Mouse (Mus musculus): ENCODE results near the gene Wnt5a.

Wnt5a gene

DNA sequence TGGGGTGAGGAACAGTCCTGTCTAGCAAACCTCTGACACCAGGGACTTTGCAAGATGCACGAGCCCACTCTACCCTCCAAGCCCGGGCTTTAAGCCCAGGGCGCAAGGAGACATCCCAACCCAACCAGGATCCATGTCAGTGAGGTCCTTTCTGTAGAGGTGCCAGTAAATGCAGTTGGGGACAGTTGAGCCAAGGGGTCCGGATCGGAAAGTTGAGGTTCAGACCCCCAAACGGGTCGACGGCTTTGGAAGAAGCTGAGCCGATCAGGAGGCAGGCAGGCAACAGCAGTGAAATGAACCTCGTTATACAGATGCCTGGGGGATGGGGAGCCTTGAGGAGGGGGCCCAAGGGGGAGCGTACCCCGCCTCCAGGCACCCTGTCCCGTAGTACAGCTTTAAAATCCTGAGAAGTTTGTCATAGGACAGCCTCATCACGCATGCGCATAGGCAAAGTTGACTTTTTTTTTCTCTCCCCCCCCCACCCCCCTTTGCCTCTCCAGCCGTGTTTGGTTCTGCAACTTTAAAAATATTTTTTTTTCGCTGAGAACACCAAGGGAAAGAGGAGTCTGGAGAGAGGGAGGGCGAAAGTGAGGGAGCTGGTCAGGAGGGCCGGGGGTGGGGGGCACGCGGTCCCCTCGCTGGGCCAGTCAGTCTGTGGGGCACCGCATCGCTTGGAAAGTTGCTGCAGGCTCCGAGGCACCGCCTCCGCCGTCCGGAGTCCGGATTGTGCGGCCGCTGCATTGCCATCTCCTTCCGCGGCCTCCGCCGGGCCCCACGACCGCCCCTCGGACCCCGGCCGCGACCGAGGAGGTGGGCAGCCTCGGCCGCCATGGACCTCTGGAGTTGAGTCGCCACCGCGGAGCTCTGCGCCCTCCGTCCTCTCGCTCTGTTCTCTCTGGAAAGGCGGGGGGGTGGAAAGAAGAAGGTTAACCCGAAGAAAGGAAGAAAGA lies at the start of gene Wnt5a:
Gene Wnt5a, plus strand, starts transcription at position 650 of the 950 bp plus-strand sequence.
- DNase-seq: no peak

DNA sequence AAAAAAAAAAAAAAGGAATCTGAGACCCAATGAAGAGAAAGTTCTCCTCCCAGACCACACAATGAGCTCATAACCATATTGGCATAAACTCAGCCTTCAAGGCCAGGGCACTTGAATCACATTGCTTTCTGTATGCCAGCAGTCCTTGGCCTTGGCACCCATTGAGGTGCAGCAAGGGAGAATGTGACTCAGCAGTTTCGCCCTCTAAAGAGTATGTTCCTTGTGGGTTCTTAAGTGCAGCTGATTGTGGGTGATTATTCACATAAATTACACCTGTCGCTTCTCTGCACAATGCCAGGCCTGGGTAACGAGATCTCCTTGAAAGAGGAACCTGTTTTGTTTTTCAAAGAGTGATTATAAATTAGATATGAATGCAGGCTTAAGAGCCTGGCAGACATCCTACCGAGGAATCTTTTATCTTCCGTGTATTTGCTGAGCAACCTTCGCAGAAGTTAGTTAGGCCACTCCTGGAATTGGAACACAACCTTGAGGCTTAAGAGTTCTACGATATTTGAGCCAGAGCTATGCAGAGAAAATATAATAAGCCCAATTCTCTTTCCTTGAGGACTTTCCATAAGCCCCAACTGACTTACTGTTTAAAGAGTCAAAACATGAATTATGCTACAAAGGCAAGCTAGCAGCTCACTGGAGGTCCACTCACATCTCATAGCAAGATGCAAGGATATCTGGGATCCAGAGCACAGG lies 48.0 kb upstream of the Wnt5a start:
- DNase-seq: no peak

DNA sequence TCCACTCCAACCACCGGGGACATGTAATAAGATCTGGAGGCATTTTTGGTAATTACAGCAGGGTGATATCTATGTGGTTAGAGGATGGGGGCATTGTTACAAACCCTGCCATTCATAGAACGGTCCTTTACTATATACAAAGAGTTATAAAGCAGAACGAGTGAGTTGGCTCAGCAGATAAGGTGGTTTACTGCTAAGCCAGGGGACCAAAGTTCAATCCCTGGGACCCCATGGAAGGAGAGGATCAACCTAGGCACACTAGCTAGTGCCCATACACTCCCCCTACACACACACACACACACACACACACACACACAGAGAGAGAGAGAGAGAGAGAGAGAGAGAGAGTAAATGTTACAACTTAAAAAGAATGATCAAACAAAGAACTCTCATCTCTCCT lies 47.1 kb upstream of the Wnt5a start:
- DNase-seq: no peak

DNA sequence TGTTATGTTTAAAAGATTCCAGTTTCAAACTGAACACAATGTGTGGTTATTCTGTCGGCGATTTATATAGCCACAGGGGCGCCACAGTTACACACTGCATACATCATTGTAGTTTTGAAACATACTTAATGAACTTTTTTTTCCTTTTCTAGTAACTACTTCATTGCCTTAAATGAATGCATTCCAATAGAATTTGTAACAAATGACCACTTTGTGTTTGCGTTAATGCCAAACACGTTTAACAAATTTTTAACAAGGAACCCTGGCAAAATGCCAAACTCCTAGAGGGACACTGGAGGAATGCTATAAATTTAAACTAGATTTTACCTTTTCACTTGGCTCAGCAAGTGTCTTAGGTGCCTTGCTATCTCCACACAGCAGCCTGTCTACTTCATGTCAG lies 36.6 kb upstream of the Wnt5a start:
- no peak for DNase-seq

DNA sequence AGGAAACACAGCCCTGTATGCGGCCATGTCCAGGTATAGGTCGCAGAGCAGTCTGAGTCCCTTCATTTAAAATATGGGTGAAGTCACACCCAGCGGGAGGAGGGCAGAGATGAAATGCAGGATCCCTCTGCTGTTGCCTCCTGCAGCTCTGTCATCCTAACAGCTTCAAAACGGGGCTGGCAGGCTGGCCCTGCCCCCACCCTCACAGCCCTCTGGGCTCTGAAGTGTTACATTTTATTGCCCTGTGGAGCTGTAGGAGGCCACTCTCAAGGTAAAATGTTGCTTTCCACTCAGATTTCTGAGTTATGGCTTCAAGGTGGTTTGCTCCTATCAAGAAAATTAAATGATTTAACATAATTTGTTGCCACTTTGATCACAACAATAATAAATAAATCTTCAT lies 34.9 kb upstream of the Wnt5a start:
- DNase-seq: no peak

DNA sequence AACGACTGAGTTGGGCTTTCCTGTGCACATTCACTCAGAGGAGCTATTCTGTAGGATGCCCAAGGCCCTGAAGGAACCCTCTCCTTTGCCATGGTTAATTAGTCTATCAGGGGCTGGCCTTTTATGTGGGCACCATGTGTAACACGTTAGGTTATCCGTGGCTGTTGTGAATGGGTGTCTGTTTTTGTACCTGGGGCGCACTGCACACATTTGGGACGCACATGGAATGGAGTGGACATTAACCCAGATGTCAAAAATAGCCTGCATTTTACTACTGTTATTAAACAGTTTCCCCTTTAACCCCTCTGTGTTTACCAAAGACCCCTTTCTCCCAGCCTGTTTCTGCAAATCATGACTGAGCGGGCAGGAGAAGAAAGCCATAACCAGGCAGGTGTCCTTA lies 34.3 kb upstream of the Wnt5a start:
- DNase-seq: no peak

DNA sequence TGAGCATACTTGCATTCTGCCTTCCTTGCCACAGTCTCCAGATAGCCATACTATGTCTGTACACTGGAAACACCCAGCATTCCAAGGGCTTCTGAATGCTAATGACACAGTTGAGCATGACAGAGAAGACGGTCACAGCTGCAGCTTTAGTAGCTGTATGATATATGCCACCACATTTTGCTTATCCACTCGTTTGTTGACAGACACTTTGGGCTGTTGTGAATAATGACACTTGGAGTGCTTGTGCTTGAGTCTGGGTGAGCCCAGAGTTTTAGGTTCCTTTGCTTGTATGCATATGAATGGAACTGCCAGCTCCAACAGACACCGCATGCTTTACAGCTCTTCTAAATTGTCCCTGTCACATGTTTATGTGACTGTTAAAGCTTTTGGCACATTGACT lies 29.5 kb upstream of the Wnt5a start:
- DNase-seq: no peak

DNA sequence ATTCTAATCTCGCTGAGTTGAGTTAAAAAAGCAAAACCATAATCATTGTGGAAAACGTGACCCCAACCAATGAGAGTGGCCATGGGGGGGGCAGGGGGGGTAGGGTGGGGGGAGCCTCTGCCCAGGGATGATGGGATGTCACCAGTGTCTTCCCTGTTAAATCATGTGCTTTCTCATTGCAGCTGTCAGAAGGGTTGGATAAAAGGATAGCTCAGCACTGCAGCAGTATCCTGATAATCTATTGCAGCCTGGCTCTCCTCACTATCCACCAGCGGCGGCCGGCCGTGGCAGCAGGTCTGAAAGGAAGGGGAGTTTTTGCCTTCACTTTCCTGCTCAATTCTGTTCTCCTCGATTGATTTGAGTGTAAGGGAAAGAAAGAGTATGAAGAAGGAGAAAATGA lies 29.1 kb upstream of the Wnt5a start:
- DNase-seq: no peak

DNA sequence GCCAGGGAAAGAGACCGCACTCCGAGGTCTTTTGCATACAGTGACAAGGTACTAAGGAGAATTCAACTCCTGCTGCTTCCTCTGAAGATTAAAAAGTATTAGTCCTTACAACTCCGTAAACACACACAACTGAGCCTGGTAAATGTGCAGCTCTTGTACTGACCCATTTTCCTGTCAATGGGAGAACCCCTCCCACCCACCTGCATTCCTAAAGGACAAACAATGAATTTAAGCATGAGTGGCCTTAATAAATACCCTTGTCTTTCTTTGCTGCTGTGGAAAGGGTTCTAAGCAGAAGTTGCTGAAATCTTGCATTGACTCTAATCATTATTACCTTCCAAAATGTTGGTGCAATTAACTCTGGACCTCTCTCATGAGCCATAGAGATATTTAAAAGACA lies 27.8 kb upstream of the Wnt5a start:
- DNase-seq: no peak

DNA sequence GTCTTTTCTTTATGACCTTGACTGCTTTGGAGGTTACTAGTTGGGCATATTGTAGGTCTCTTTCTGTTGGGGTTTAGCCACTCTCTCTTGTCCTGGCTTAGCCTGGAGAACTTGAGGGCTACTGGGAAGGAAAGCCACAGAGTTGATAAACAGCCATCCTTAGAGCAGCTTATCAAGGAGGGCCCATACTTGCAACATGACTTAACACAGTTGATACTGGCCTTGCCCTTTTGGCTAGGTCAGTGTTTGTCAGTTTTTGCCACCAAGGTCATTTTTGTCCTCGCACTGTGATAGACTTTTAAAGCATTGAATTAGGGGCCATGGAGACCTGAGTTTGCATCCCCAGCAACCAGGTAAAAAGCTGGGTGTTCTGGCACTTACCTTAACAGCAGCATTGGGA lies 23.7 kb upstream of the Wnt5a start:
- DNase-seq: no peak

DNA sequence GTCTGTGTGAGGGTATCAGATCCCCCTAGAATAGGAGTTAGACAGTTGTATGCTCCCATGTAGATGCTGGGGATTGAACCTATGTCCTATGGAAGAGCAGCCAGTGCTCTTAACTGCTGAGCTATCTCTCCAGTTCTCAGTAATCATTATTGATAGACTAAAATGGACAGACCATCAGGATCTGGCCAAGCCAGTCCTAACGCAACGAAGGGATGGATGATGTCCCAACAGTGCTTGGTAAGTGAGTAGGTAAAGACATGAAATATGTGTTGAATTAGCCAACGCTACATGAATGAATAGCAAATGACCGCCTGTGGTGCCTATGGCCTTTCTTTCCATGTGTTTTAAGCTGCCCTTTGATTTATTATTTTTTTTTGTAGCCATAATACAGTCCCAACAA lies 10.7 kb upstream of the Wnt5a start:
- no peak for DNase-seq

DNA sequence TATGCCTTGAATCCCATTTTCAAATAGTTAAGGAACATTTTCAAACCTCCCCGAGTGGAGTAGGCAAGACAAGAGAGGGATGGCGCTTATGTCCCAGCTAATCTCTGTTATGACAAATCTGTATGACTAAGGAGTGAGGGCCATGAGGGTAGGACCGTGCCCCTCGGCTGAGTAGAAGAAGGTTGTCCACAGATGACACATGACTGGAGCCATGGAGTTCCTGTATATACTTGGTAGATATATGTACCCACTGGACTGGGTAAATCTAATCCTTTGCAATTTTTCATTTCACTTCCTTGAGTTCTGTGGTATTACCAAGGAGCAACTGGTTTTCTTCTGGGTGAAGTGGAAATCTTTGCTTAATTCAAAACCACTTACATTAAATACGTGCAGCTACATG lies 10.3 kb upstream of the Wnt5a start:
- DNase-seq: no peak

DNA sequence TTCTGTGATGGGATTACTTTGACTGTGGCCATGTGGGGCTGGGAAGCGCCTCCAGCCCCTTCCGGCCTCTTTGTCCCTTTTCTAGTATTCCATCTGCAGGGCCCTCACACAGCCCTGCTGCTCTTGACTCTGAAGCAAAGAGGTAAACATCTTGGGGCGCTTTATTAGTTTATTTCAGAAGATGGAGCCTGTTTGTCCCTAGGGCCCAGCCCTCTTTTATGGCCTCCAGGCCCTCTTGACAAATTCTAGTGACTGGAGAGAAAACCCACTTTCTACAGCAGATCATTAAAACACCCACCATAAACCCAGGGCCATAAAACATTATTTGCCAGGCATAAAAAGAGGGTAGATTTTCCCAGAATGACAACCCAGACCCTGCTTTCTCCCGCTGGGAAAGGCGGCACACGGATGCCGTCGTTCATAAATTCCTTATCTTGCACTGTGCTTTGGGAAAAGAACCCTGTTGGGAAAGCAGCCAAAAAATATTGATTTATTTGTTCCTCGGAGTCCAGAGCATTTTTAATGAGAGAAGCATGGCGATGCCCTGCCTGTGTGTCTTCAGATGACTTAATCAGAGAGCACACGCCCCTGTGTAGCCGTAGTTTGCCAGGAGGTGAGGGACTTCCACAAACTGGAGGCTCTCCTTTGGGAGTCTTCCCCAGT lies 3.2 kb upstream of the Wnt5a start:
- no peak for DNase-seq

DNA sequence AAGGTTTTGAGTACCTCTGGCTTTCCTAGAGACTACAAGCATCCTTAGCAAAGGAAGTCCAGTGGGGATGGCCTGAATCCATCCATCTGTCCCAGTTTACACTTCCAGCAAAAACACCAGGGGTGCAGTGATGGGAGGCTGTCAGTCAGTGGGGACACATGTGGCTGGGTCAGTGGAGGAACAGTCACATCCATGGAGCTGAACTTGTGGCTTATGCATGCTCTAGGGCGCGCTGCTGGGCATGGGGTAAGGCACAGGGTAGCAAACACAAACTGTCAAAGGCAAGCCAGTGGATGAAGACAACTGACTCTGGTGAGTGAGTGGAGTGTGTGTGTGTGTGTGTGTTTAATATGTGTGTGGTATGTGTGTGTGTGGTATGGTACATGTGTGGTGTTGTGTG lies 1.3 kb upstream of the Wnt5a start:
- no peak for DNase-seq

DNA sequence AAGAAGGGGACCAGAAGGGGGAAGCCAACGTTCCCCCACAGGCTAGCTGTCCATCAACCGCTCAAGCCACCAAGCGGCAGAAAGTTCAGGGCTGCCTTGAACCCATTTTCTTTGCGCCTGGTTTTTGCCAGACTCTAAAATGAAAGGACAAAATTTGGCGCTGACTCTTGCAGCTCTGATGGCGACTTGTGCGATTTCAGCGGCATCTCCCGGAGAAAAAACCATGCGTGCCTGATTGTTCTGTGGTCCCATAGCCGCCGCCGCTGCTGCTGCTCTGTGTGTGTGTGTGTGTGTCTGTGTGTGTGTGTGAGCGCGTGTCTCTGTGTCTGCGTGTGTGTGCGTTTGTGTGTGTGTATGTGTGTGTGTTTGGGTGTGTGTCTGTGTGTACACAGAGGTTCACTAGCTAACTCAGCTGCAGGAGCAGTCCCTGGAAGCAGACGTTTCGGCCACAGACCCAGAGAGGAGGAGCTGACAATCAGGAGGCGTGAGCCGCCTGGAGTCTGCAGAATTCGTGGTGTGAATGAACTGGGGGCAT lies 568 bp downstream of the Wnt5a start:
- no peak for DNase-seq

DNA sequence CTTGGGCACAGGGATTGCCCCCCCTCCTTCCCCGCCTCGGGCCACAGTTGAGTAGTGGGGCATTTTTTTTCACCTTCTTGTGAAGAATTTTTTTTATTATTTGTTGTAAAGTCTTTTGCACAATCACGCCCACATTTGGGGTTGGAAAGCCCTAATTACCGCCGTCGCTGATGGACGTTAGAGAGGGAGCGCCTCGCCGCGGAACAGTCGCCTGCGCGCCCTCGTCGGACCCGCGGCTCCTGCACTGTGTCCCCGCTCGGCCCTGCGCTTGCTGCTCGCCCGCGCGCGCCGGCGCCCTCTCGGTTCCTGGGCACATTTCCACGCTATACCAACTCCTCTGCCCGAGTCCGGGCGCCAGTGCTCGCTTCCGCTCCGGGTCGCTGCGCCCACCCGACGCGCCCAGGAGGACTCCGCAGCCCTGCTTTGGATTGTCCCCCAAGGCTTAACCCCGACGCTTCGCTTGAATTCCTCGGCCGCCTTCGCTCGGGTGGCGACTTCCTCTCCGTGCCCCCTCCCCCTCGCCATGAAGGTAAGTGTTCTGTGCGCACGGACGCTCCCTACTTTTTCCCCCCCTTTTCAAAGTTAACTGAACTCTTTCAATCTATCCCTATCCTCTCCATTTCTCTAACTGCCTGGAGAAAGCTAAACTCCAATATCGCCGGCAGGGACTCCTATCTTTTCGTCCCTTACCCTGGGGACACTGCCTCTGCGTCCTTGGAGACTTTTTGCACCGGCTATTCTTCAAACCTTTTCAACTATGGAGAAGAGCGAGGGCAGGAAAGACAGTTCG lies 1.2 kb downstream of the Wnt5a start:
- DNase-seq: no peak

DNA sequence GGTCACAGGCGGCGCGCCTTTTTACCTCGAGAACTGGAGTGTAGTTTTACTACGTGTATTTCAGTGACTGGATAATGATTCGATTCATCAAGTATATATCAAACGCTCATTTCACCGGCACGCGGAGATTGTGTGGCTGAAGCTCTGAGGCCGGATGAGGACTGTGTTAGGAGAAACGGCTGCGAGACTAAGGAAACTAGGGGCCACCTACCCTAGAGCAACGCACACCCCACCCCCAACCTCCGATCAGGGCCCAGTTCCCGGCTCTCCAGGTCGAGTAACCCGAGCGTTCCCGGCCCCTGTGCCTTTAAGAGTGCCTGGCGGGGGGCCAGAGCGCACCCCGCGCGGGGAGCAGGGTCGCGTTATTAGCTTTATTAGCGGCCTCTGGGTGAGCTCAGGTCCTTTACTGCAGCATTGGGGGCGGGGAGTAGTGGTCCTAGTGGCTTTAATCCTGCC lies 1.9 kb downstream of the Wnt5a start:
- DNase-seq: no peak

DNA sequence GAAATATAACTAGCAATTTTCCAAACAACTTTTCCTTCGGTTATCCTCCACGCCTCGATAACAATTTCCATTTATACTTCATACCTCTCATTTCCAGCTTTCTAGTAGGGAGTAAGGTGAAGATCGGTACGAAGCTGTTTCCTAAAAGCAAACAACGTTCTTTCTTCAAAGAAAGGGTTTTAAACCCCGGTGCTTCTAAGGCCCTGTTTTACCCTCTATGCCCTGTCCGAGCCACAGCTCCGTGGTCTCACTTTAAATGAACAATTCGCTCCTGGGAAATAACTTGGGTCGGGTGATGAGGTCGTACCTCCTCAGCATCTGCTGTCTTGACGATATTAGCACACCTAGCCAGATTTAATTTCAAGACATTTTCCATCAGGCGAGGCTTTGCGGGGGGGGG lies 2.5 kb downstream of the Wnt5a start:
- no peak for DNase-seq

DNA sequence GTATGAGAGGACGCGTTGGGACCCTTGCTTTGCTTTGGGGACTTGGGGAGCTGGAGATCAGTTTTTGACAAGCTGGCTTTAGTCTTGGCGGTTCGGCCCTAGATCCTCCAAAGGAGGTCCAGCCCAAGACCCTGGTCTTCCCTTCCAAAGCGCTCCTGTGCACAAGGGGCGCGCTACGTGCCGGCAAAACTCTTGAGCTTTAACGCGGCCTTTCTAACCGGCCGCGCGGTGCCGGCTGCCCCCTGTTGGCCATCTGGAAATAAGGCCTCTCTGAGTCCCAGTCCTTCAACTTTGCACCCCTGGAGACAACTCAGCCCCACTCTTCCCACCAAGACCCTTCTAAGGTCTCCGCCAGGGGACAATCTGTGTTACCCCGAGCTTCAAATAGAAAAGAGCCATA lies 2.9 kb downstream of the Wnt5a start:
- peak; percentile 34 for DNase-seq

DNA sequence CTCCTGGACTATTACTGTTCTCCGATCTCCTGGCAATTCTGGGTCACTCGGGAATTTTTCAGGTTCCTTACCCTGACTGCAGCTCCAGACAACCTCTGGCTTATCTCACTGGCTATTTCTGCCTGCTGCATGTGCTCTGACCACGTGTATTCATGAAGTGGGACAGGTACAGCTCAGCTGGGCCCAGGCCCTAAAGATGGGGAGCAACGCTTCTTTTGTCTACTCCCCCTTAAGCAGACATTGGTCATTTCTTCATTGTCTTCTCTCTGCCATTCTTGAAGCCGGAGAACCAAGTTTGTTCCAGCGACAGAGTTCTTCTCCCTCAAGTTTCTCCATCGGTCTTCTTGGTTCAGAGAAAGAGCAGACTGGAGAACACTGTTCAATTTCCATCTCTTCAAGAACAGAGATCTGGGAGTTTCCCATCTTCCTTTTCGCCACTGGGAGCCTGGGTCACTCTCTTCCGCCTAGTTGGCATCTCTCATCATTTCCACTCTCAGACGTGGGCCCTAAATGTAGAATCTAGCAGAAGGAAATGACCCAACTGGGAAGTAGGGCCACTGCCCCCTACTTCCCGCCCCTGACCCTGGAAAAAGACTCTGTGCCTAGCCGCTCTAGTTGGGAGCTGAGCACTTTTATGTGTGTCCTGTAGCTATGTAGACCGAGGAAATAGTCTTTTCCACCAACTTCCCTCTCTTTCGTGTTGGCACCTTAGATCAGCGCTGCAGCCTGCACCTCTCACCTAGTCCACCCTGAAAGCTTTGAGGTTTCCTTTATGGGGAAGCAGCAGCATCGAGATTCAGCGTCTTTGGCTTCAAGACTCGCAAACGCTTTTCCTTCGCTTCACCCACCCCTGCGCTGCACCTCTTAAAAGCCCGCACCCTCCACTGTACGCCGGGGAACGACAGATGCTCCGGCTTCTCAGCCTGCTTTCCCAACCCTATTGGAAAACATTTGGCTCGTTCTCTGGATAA lies 4.0 kb downstream of the Wnt5a start:
- no peak for DNase-seq
